9 mouse cellular contexts compared by ENCODE assay signal in genomic region chr17:40837308-40837707, GRCm38 (mm10). TPM values are rescaled to one million over a fixed set of nuclear protein-coding genes. Genes with fewer than 3 reads are reported as not detected.
DNase-seq lines count a peak whose midpoint lies in the region; ATAC-seq and TF ChIP-seq lines count a peak whose summit lies in the region.
"Had no signal": no experiment of that assay in that cellular context is flagged by ENCODE, and none has a peak within 500 bp of the region (broad histone marks: within the 10 kb centered on the region; RNA-seq: fewer than 3 reads in every experiment).

No protein-coding gene starts in this region.

- peak; percentile 41; the same call in 1 of the 2 replicates for ATAC-seq in frontal cortex, adult (ENCODE audit: low TSS enrichment)
- peak; percentile 76 for ATAC-seq in intestine, embryonic 15.5 days

- no peak overlapping the region for H3K4me3 ChIP-seq in intestine, embryonic 15.5 days (replicated peaks)
- H3K4me3 ChIP-seq in small intestine, adult 2 months (ENCODE audit: low read depth, low read length), result no peak overlapping the region

- H3K4me1 ChIP-seq in intestine, embryonic 15.5 days (replicated peaks), result no peaks in the 10 kb centered on the region
- H3K4me1 ChIP-seq in small intestine, adult 2 months (ENCODE audit: control insufficient read depth, insufficient read depth, insufficient read length, low read length), result no peaks in the 10 kb centered on the region

- no peaks in the 10 kb centered on the region for H3K9me3 ChIP-seq in intestine, embryonic 15.5 days

- H3K9ac ChIP-seq in intestine, embryonic 15.5 days, result no peak overlapping the region

- DNase-seq in frontal cortex, postnatal 25 days (ENCODE audit: low spot score in 2 of 2), result no peak
- peak; percentile 25 for DNase-seq in urinary bladder, postnatal 14 days (ENCODE audit: low spot score)
- DNase-seq in urinary bladder, adult 2 months (ENCODE audit: low spot score), result no peak
- DNase-seq in right cerebral cortex, adult 2 months (ENCODE audit: low spot score in 2 of 2), result no peak
- no peak for DNase-seq in cerebellum, adult 9-11 months

- peak; percentile 26; the same call in 1 of the 2 replicates for TF ChIP-seq CTCF in small intestine, adult 2 months (IDR thresholded peaks at IDR 0.05; ENCODE audit: extremely low read depth, insufficient read length, insufficient replicate concordance, low read depth, low read length)

- no peaks in the 10 kb centered on the region for H3K27me3 ChIP-seq in intestine, embryonic 15.5 days (replicated peaks)
- no peaks in the 10 kb centered on the region for H3K27me3 ChIP-seq in small intestine, adult 2 months (ENCODE audit: control insufficient read depth, insufficient read depth, low read length)

- no peaks in the 10 kb centered on the region for H3K36me3 ChIP-seq in intestine, embryonic 15.5 days
- no peaks in the 10 kb centered on the region for H3K36me3 ChIP-seq in small intestine, adult 2 months (ENCODE audit: control insufficient read depth, insufficient read depth, low read length)

- no peak overlapping the region for H3K27ac ChIP-seq in intestine, embryonic 15.5 days
- no peak overlapping the region for H3K27ac ChIP-seq in small intestine, adult 2 months (ENCODE audit: insufficient read depth, low read depth, low read length)

- TF ChIP-seq POLR2A in small intestine, adult 2 months (IDR thresholded peaks at IDR 0.05; ENCODE audit: low read depth, low read length), result no peak

- H3K4me2 ChIP-seq in intestine, embryonic 15.5 days (replicated peaks), result no peak overlapping the region

RNA-seq across cellular contexts. Expression of gene Rhag, which starts 26.4 kb away (rescaled TPM):
- not detected in 2 replicates for polyA plus RNA-seq in urinary bladder, adult 2 months (2012; rRNA removed)
- polyA plus RNA-seq in intestine, embryonic 15.5 days (2015; fragmentation: Nextera tagmentation; extraction: Ambion mirVana), result 3.3 and 3.6 TPM in 2 replicates
- polyA plus RNA-seq in small intestine, adult 2 months (2012; rRNA removed), result not detected in 2 replicates

RNA-seq across cellular contexts. Expression of gene Crisp2, which starts 30.5 kb away (rescaled TPM):
- 0.18 TPM in 2 replicates for polyA plus RNA-seq in urinary bladder, adult 2 months (2012; rRNA removed)
- not detected in 2 replicates for polyA plus RNA-seq in intestine, embryonic 15.5 days (2015; fragmentation: Nextera tagmentation; extraction: Ambion mirVana)
- not detected in 2 replicates for polyA plus RNA-seq in small intestine, adult 2 months (2012; rRNA removed)
- polyA plus RNA-seq: intestine, embryonic 14.5 days had no signal

RNA-seq across cellular contexts. Expression of gene 9130008F23Rik, which starts 43.1 kb away (rescaled TPM):
- polyA plus RNA-seq in urinary bladder, adult 2 months (2012; rRNA removed), result 19.6 and 28.5 TPM in 2 replicates
- polyA plus RNA-seq in intestine, embryonic 15.5 days (2015; fragmentation: Nextera tagmentation; extraction: Ambion mirVana), result 4.4 and 4.8 TPM in 2 replicates
- 7.7 and 13.6 TPM in 2 replicates for polyA plus RNA-seq in small intestine, adult 2 months (2012; rRNA removed)
